9 mouse cellular contexts compared by ENCODE assay signal in genomic region chr5:128808547-128809182, GRCm38 (mm10).
DNase-seq lines count a peak whose midpoint lies in the region; ATAC-seq lines count a peak whose summit lies in the region.
"Had no signal": no experiment of that assay in that cellular context is flagged by ENCODE, and none has a peak within 500 bp of the region (broad histone marks: within the 10 kb centered on the region; RNA-seq: fewer than 3 reads in every experiment).

No protein-coding gene starts in this region.

- no peak overlapping the region for H3K4me2 ChIP-seq in heart, embryonic 12.5 days

- peak; percentile 23 for DNase-seq in heart, postnatal 4 days
- peak; percentile 60 to 68 for DNase-seq in right cerebral cortex, postnatal 10 days (ENCODE audit: low spot score in 2 of 2)
- DNase-seq in right cerebral cortex, adult 18-20 months: no peak
- DNase-seq in embryo, embryonic 11 days: peak; percentile 40
- peak; percentile 70 for DNase-seq in testis, postnatal 10 days (ENCODE audit: low spot score)
- DNase-seq in thymus, postnatal 0 days (ENCODE audit: low spot score): no peak
- no peak for DNase-seq in heart, embryonic 10.5 days (ENCODE audit: low spot score)

- 58% methylated on average over 9 of the region's 9 CpGs for WGBS in heart, embryonic 12.5 days
- WGBS in heart, embryonic 10.5 days: 59% methylated on average over 9 of the region's 9 CpGs

- H3K27me3 ChIP-seq in heart, embryonic 12.5 days (replicated peaks): peaks cover 11% of the 10 kb centered on the region; the same call in 1 of the 2 replicates
- H3K27me3 ChIP-seq in heart, embryonic 10.5 days (ENCODE audit: insufficient read depth, poor library complexity, severe bottlenecking): 0 out of 2 replicates have a peak, but pooled peaks cover 4% of the 10 kb centered on the region

- H3K4me1 ChIP-seq in heart, embryonic 12.5 days (replicated peaks): peaks cover 9% of the 10 kb centered on the region
- H3K4me1 ChIP-seq in heart, embryonic 10.5 days: peaks cover 8% of the 10 kb centered on the region

- no peaks in the 10 kb centered on the region for H3K36me3 ChIP-seq in heart, embryonic 12.5 days
- H3K36me3 ChIP-seq in heart, embryonic 10.5 days: no peaks in the 10 kb centered on the region

- no peak overlapping the region for H3K4me3 ChIP-seq in heart, embryonic 12.5 days
- H3K4me3 ChIP-seq in heart, embryonic 10.5 days: no peak overlapping the region
- H3K4me3 ChIP-seq: erythroblast, embryonic 14.5 days had no signal

- no peak overlapping the region for H3K27ac ChIP-seq in heart, embryonic 12.5 days (ENCODE audit: poor library complexity, severe bottlenecking)
- no peak overlapping the region for H3K27ac ChIP-seq in heart, embryonic 10.5 days

- no peak for ATAC-seq in heart, embryonic 12.5 days (ENCODE audit: insufficient number of reproducible peaks, low FRiP score)

- H3K9me3 ChIP-seq in heart, embryonic 12.5 days (replicated peaks): no peaks in the 10 kb centered on the region
- no peaks in the 10 kb centered on the region for H3K9me3 ChIP-seq in heart, embryonic 10.5 days

- H3K9ac ChIP-seq in heart, embryonic 12.5 days: no peak overlapping the region

Comparison
In these comparisons a context has a peak if more than half of its experiments do, and no peak if none do; other contexts are left out.
1. DNase-seq: peak in heart, postnatal 4 days (single experiment), right cerebral cortex, postnatal 10 days (2 of 2), embryo, embryonic 11 days (single experiment) and testis, postnatal 10 days (single experiment); none in right cerebral cortex, adult 18-20 months (single experiment), thymus, postnatal 0 days (single experiment) and heart, embryonic 10.5 days (single experiment).